Mouse (Mus musculus): ENCODE results near the gene Rgs14.

DNA sequence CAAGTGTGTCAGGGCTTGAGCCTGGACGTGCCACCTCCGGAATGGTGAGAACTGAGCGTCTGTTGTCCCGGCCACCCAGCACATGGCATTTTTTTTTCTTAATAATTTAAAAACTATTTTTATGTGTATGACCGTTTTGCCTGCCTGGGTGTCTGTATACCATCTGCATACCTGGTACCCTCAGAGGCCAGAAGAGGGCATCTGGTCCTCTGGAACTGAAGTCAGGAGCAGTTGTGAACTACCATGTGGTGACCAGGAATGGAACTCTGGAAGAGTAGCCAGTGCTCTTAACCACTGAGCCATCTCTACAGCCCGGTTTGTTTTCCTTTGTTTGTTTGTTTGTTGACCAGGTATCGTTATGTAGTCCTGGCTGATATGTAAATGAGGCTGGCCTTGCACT is 1.1 kb upstream of the Rgs14 start:
- TF ChIP-seq CTCF (IDR thresholded peaks at IDR 0.05) (no peak), EP300 (IDR thresholded peaks at IDR 0.05; ENCODE audit: insufficient read depth, low read depth, low read length) (no peak)

Data from heart, adult 2 months (tissue).